Mouse (Mus musculus) embryonic facial prominence, embryonic 13.5 days (tissue): Measurements from ENCODE around the gene Slc22a14. TPM values are rescaled to one million over a fixed set of nuclear protein-coding genes. Genes with fewer than 3 reads are reported as not detected.

ENCODE experiments used
- ATAC-seq: fragments of 200-750 bp; cut with Nextera tagmentation; 2 replicates; pipeline ENCODE4 v1.8.0; 2017; ENCODE audit warnings: low read depth; ENCODE audit not compliant: insufficient number of reproducible peaks, insufficient read depth, low FRiP score, low TSS enrichment
- H3K27ac ChIP-seq: fragments of 300-500 bp; sonication (generic); 2 replicates; pipeline ENCODE4 v1.5.1; 2015; ENCODE audit warnings: moderate library complexity, mild to moderate bottlenecking, inconsistent platforms
- H3K27me3 ChIP-seq: fragments of 300-500 bp; sonication (generic); 2 replicates; pipeline ENCODE4 v1.6.1; 2015; ENCODE audit warnings: mild to moderate bottlenecking, inconsistent platforms
- H3K36me3 ChIP-seq: fragments of 300-500 bp; sonication (generic); 2 replicates; pipeline ENCODE4 v1.6.1; 2015; ENCODE audit warnings: mild to moderate bottlenecking, inconsistent platforms
- H3K4me1 ChIP-seq: fragments of 300-500 bp; sonication (generic); 2 replicates; pipeline ENCODE4 v1.6.1; 2015; ENCODE audit warnings: inconsistent platforms
- H3K4me2 ChIP-seq: fragments of 300-500 bp; sonication (generic); 2 replicates; pipeline ENCODE4 v1.6.1; 2015; ENCODE audit warnings: moderate library complexity, mild to moderate bottlenecking, inconsistent platforms
- H3K4me3 ChIP-seq: fragments of 300-500 bp; sonication (generic); 2 replicates; pipeline ENCODE4 v1.5.1; 2015; ENCODE audit warnings: mild to moderate bottlenecking, inconsistent platforms
- H3K9ac ChIP-seq: fragments of 300-500 bp; sonication (generic); 2 replicates; pipeline ENCODE4 v1.6.1; 2015; ENCODE audit warnings: mild to moderate bottlenecking, inconsistent platforms
- H3K9me3 ChIP-seq: fragments of 300-500 bp; sonication (generic); 2 replicates; pipeline ENCODE4 v1.6.1; 2016; ENCODE audit warnings: inconsistent platforms
- WGBS: fragments of 180-500 bp; shearing (Covaris S2); methylation state at CpG from one replicate; pipeline ENCODE4 v1.1.7; 2015; ENCODE audit warnings: mixed read lengths; 5-methylcytosine and 5-hydroxymethylcytosine counted together
- polyA plus RNA-seq: library from polyadenylated mRNA; unstranded; fragments of >200 nt; fragmentation: Nextera tagmentation; extraction: Ambion mirVana; gene quantifications from 2 replicates; pipeline ENCODE4 v1.2.1, GENCODE M21; 2015

Slc22a14 gene
- polyA plus RNA-seq, 1 experiment from 2014 or later, result not detected

- no peaks in the 10 kb centered on the region for H3K9me3 ChIP-seq
- H3K4me2 ChIP-seq, result no peak overlapping the region
- no peak overlapping the region for H3K4me3 ChIP-seq
- no peak for ATAC-seq
- no peaks in the 10 kb centered on the region; the same call in 1 of the 2 replicates for H3K4me1 ChIP-seq
- H3K27me3 ChIP-seq, result no peaks in the 10 kb centered on the region
- no peak overlapping the region for H3K27ac ChIP-seq
- no peak overlapping the region for H3K9ac ChIP-seq
- 87% methylated on average over 11 of the region's 11 CpGs for WGBS
- no peaks in the 10 kb centered on the region for H3K36me3 ChIP-seq
Observed at GRCm38 (mm10) chr9:119179292-119179691, 186.1 kb downstream of the Slc22a14 start.

- H3K4me3 ChIP-seq, result no peak overlapping the region
- H3K36me3 ChIP-seq, result no peaks in the 10 kb centered on the region
- H3K27ac ChIP-seq, result no peak overlapping the region
- H3K9me3 ChIP-seq, result no peaks in the 10 kb centered on the region
- H3K4me2 ChIP-seq, result no peak overlapping the region
- WGBS, result 92% methylated on average over 2 of the region's 2 CpGs
- H3K27me3 ChIP-seq, result no peaks in the 10 kb centered on the region
- no peak overlapping the region for H3K9ac ChIP-seq
- ATAC-seq, result no peak
- no peaks in the 10 kb centered on the region for H3K4me1 ChIP-seq
Observed at GRCm38 (mm10) chr9:119167608-119168007, 197.7 kb downstream of the Slc22a14 start.

GRCm38 (mm10) chr9:119165548-119165947 is 199.8 kb downstream of the Slc22a14 start:
- Histone ChIP-seq H3K4me2 (no peak overlapping the region), H3K27me3 (no peaks in the 10 kb centered on the region), H3K9me3 (no peaks in the 10 kb centered on the region), H3K36me3 (no peaks in the 10 kb centered on the region), H3K9ac (no peak overlapping the region), H3K4me3 (no peak overlapping the region), H3K4me1 (no peaks in the 10 kb centered on the region), H3K27ac (no peak overlapping the region)
- ATAC-seq, result no peak
- WGBS, result 91% methylated on average over 6 of the region's 6 CpGs

- Histone ChIP-seq H3K4me1 (no peaks in the 10 kb centered on the region), H3K4me3 (no peak overlapping the region), H3K9me3 (no peaks in the 10 kb centered on the region), H3K36me3 (no peaks in the 10 kb centered on the region), H3K27me3 (no peaks in the 10 kb centered on the region), H3K27ac (no peak overlapping the region), H3K9ac (no peak overlapping the region), H3K4me2 (no peak overlapping the region)
- no peak for ATAC-seq
- 79% methylated on average over 7 of the region's 7 CpGs for WGBS
Observed at GRCm38 (mm10) chr9:119164743-119165142, 200.6 kb downstream of the Slc22a14 start.

GRCm38 (mm10) chr9:119160689-119161088 is 204.7 kb downstream of the Slc22a14 start:
- no peak for ATAC-seq
- no peak overlapping the region for H3K27ac ChIP-seq
- H3K4me1 ChIP-seq, result peaks cover 4% of the 10 kb centered on the region; the same call in 1 of the 2 replicates
- no peak overlapping the region for H3K4me2 ChIP-seq
- no peak overlapping the region for H3K4me3 ChIP-seq
- 85% methylated on average over 3 of the region's 3 CpGs for WGBS
- H3K36me3 ChIP-seq, result no peaks in the 10 kb centered on the region
- H3K9me3 ChIP-seq, result no peaks in the 10 kb centered on the region
- peaks cover 24% of the 10 kb centered on the region for H3K27me3 ChIP-seq
- no peak overlapping the region for H3K9ac ChIP-seq

GRCm38 (mm10) chr9:119158861-119159260 is 206.5 kb downstream of the Slc22a14 start, which contains the start of gene Gm47289:
TSS of gene Gm47289 (plus strand) at chr9:119159161.
- H3K27ac ChIP-seq, result no peak within 1 kb of the TSS
- H3K9ac ChIP-seq, result no peak within 1 kb of the TSS
- H3K4me3 ChIP-seq, result no peak within 1 kb of the TSS
- 56% methylated on average over 4 of the region's 4 CpGs for WGBS
- ATAC-seq, result no peak
- peaks cover 35% of the 10 kb centered on the region for H3K27me3 ChIP-seq
- H3K4me1 ChIP-seq, result peaks cover 4% of the 10 kb centered on the region; the same call in 1 of the 2 replicates
- H3K36me3 ChIP-seq, result no peaks in the 10 kb centered on the region
- H3K9me3 ChIP-seq, result no peaks in the 10 kb centered on the region
- no peak within 1 kb of the TSS for H3K4me2 ChIP-seq

GRCm38 (mm10) chr9:119156278-119157201 is 208.8 kb downstream of the Slc22a14 start, which contains the start of gene Acaa1b:
TSS of gene Acaa1b (minus strand) at chr9:119157093.
- Histone ChIP-seq H3K27me3 (peaks cover 35% of the 10 kb centered on the region), H3K27ac (no peak within 1 kb of the TSS), H3K36me3 (no peaks in the 10 kb centered on the region), H3K4me2 (peak within 1 kb of the TSS; percentile 75), H3K4me1 (peaks cover 4% of the 10 kb centered on the region; the same call in 1 of the 2 replicates), H3K4me3 (peak within 1 kb of the TSS; percentile 53), H3K9me3 (no peaks in the 10 kb centered on the region), H3K9ac (peak within 1 kb of the TSS; percentile 63)
- 1% methylated on average over 63 of the region's 65 CpGs for WGBS
- peak; percentile 71; the same call in 1 of the 2 replicates for ATAC-seq

GRCm38 (mm10) chr9:119155826-119156225 is 209.5 kb downstream of the Slc22a14 start:
- H3K4me1 ChIP-seq, result peaks cover 4% of the 10 kb centered on the region; the same call in 1 of the 2 replicates
- no peaks in the 10 kb centered on the region for H3K9me3 ChIP-seq
- ATAC-seq, result no peak
- peaks cover 35% of the 10 kb centered on the region for H3K27me3 ChIP-seq
- peak overlapping the region; percentile 53; the same call in 1 of the 2 replicates for H3K4me3 ChIP-seq
- WGBS, result 48% methylated on average over 7 of the region's 7 CpGs
- H3K9ac ChIP-seq, result peak overlapping the region; percentile 63; the same call in 1 of the 2 replicates
- no peaks in the 10 kb centered on the region for H3K36me3 ChIP-seq
- H3K27ac ChIP-seq, result no peak overlapping the region
- H3K4me2 ChIP-seq, result peak overlapping the region; percentile 75

GRCm38 (mm10) chr9:119155416-119155815 is 209.9 kb downstream of the Slc22a14 start:
- Histone ChIP-seq H3K4me3 (no peak overlapping the region), H3K27me3 (peaks cover 35% of the 10 kb centered on the region), H3K4me1 (peaks cover 4% of the 10 kb centered on the region; the same call in 1 of the 2 replicates), H3K27ac (no peak overlapping the region), H3K9me3 (no peaks in the 10 kb centered on the region), H3K4me2 (no peak overlapping the region), H3K9ac (no peak overlapping the region), H3K36me3 (no peaks in the 10 kb centered on the region)
- WGBS, result 76% methylated on average over 8 of the region's 8 CpGs
- no peak for ATAC-seq

- Histone ChIP-seq H3K36me3 (no peaks in the 10 kb centered on the region), H3K4me3 (no peak overlapping the region)
Observed at GRCm38 (mm10) chr9:119151751-119152150, 213.6 kb downstream of the Slc22a14 start.

GRCm38 (mm10) chr9:119149601-119150000 is 215.8 kb downstream of the Slc22a14 start:
- Histone ChIP-seq H3K4me2 (no peak overlapping the region), H3K4me3 (no peak overlapping the region), H3K27me3 (no peaks in the 10 kb centered on the region; the same call in 1 of the 2 replicates), H3K36me3 (no peaks in the 10 kb centered on the region), H3K9me3 (no peaks in the 10 kb centered on the region), H3K27ac (no peak overlapping the region), H3K4me1 (no peaks in the 10 kb centered on the region), H3K9ac (no peak overlapping the region)
- WGBS, result 20% methylated on average over 5 of the region's 5 CpGs
- no peak for ATAC-seq

More at GRCm38 (mm10) chr9:119151751-119152150, 213.6 kb downstream of the Slc22a14 start:
- no peak overlapping the region for H3K9ac ChIP-seq
- H3K4me2 ChIP-seq, result no peak overlapping the region
- no peak overlapping the region for H3K27ac ChIP-seq
- no peaks in the 10 kb centered on the region for H3K9me3 ChIP-seq
- 70% methylated on average over 2 of the region's 2 CpGs for WGBS
- no peak for ATAC-seq
- peaks cover 20% of the 10 kb centered on the region for H3K27me3 ChIP-seq
- peaks cover 4% of the 10 kb centered on the region; the same call in 1 of the 2 replicates for H3K4me1 ChIP-seq
